Mouse (Mus musculus) limb, embryonic 11.5 days (tissue): ENCODE results near the gene Syce3. TPM values are rescaled to one million over a fixed set of nuclear protein-coding genes. Genes with fewer than 3 reads are reported as not detected.

Source experiments
- ATAC-seq: fragments of 200-750 bp; cut with Nextera tagmentation; 2 replicates; pipeline ENCODE4 v1.8.0; 2017; ENCODE audit warnings: low read depth; ENCODE audit not compliant: insufficient number of reproducible peaks, low FRiP score, low TSS enrichment
- DNase-seq: peaks from one replicate; pipeline ENCODE4 v3.0.0-alpha.2; 2015; ENCODE audit warnings: low spot score
- H3K27ac ChIP-seq: fragments of 300-500 bp; sonication (generic); replicated peaks from 2 replicates; pipeline ENCODE4 v1.5.1; 2014; ENCODE audit warnings: low read depth, mild to moderate bottlenecking, low read length
- H3K27me3 ChIP-seq: fragments of 300-500 bp; sonication (generic); 2 replicates; pipeline ENCODE4 v1.6.1; 2014; ENCODE audit warnings: mild to moderate bottlenecking, low read length, mixed read lengths; ENCODE audit not compliant: control insufficient read depth, insufficient read depth
- H3K36me3 ChIP-seq: fragments of 300-500 bp; sonication (generic); 2 replicates; pipeline ENCODE4 v1.6.1; 2014; ENCODE audit warnings: mild to moderate bottlenecking, low read length, moderate library complexity, mixed read lengths; ENCODE audit not compliant: control insufficient read depth, insufficient read depth
- H3K4me1 ChIP-seq: fragments of 300-500 bp; sonication (generic); 2 replicates; pipeline ENCODE4 v1.6.1; 2014; ENCODE audit warnings: low read length, mixed read lengths; ENCODE audit not compliant: control insufficient read depth, insufficient read depth
- H3K4me2 ChIP-seq: fragments of 300-500 bp; sonication (generic); 2 replicates; pipeline ENCODE4 v1.6.1; 2014; ENCODE audit warnings: low read depth, mild to moderate bottlenecking, moderate library complexity; ENCODE audit not compliant: severe bottlenecking
- H3K4me3 ChIP-seq: fragments of 300-500 bp; sonication (generic); 2 replicates; pipeline ENCODE4 v1.5.1; 2014; ENCODE audit warnings: low read depth, low read length
- H3K9ac ChIP-seq: fragments of 300-500 bp; sonication (generic); 2 replicates; pipeline ENCODE4 v1.6.1; 2014; ENCODE audit warnings: mild to moderate bottlenecking, low read length
- H3K9me3 ChIP-seq: fragments of 300-500 bp; sonication (generic); 2 replicates; pipeline ENCODE4 v1.6.1; 2016; ENCODE audit warnings: low read length; ENCODE audit not compliant: control insufficient read depth
- WGBS: fragments of 180-500 bp; shearing (Covaris S2); extraction: QIAGEN DNeasy Blood & Tissue Kit; methylation state at CpG from one replicate; pipeline ENCODE4 v1.1.7; 2014; 5-methylcytosine and 5-hydroxymethylcytosine counted together
- polyA plus RNA-seq: library from polyadenylated mRNA; unstranded; fragments of >200 nt; fragmentation: Nextera tagmentation; extraction: Ambion mirVana; gene quantifications from 2 replicates; pipeline ENCODE4 v1.2.1, GENCODE M21; 2014

The Syce3 gene
- polyA plus RNA-seq: not detected in 2 replicates

GRCm38 (mm10) chr15:89410118-89410517 is at the start of gene Syce3:
Gene Syce3 (minus strand): TSS chr15:89410503.
- DNase-seq (no peak), ATAC-seq (0 out of 2 replicates have a peak, but pooled peaks have one; percentile 35)

GRCm38 (mm10) chr15:89459821-89460220 is 49.5 kb upstream of the Syce3 start:
- H3K4me2 ChIP-seq: no peak overlapping the region
- 85% methylated on average over 7 of the region's 7 CpGs for whole genome bisulfite sequencing
- no peaks in the 10 kb centered on the region for H3K36me3 ChIP-seq
- H3K27ac ChIP-seq: no peak overlapping the region
- ATAC-seq (no peak), DNase-seq (no peak)
- no peak overlapping the region for H3K9ac ChIP-seq
- 0 out of 2 replicates have a peak, but pooled peaks cover 2% of the 10 kb centered on the region for H3K27me3 ChIP-seq
- H3K4me3 ChIP-seq: no peak overlapping the region
- H3K4me1 ChIP-seq: no peaks in the 10 kb centered on the region
- H3K9me3 ChIP-seq: no peaks in the 10 kb centered on the region

More at GRCm38 (mm10) chr15:89410118-89410517, at the start of gene Syce3:
- H3K27ac ChIP-seq: no peak within 1 kb of the TSS
- no peak within 1 kb of the TSS for H3K4me3 ChIP-seq
- no peaks in the 10 kb centered on the region for H3K36me3 ChIP-seq
- WGBS: 82% methylated on average over 24 of the region's 24 CpGs
- no peak within 1 kb of the TSS for H3K9ac ChIP-seq
- no peaks in the 10 kb centered on the region for H3K4me1 ChIP-seq
- no peak within 1 kb of the TSS for H3K4me2 ChIP-seq
- no peaks in the 10 kb centered on the region for H3K9me3 ChIP-seq
- H3K27me3 ChIP-seq: no peaks in the 10 kb centered on the region

GRCm38 (mm10) chr15:89458942-89459341 is 48.6 kb upstream of the Syce3 start:
- H3K9ac ChIP-seq: no peak overlapping the region

GRCm38 (mm10) chr15:89455642-89456041 is 45.3 kb upstream of the Syce3 start:
- DNase-seq: no peak
- H3K27me3 ChIP-seq: peaks cover 8% of the 10 kb centered on the region
- no peak for ATAC-seq
- 78% methylated on average over 6 of the region's 6 CpGs for WGBS
- no peak overlapping the region for H3K4me2 ChIP-seq
- H3K4me1 ChIP-seq: 0 out of 2 replicates have a peak, but pooled peaks cover 4% of the 10 kb centered on the region
- no peak overlapping the region for H3K27ac ChIP-seq
- H3K9ac ChIP-seq: no peak overlapping the region
- H3K9me3 ChIP-seq: no peaks in the 10 kb centered on the region
- H3K4me3 ChIP-seq: no peak overlapping the region
- H3K36me3 ChIP-seq: no peaks in the 10 kb centered on the region

More at GRCm38 (mm10) chr15:89458942-89459341, 48.6 kb upstream of the Syce3 start:
- no peak overlapping the region for H3K4me2 ChIP-seq
- no peaks in the 10 kb centered on the region for H3K36me3 ChIP-seq
- ATAC-seq: no peak
- H3K4me3 ChIP-seq: no peak overlapping the region
- H3K27me3 ChIP-seq: peaks cover 3% of the 10 kb centered on the region
- no peaks in the 10 kb centered on the region for H3K9me3 ChIP-seq
- DNase-seq: no peak
- no peak overlapping the region for H3K27ac ChIP-seq
- WGBS: 92% methylated on average over 15 of the region's 15 CpGs
- no peaks in the 10 kb centered on the region for H3K4me1 ChIP-seq

GRCm38 (mm10) chr15:89454857-89455256 is 44.6 kb upstream of the Syce3 start:
- H3K4me2 ChIP-seq: no peak overlapping the region
- 0 out of 2 replicates have a peak, but pooled peaks cover 4% of the 10 kb centered on the region for H3K4me1 ChIP-seq
- 33% methylated on average over 4 of the region's 6 CpGs for WGBS
- H3K27me3 ChIP-seq: peaks cover 8% of the 10 kb centered on the region
- DNase-seq (no peak), ATAC-seq (no peak)
- no peaks in the 10 kb centered on the region for H3K9me3 ChIP-seq
- no peaks in the 10 kb centered on the region for H3K36me3 ChIP-seq
- no peak overlapping the region for H3K4me3 ChIP-seq
- no peak overlapping the region for H3K9ac ChIP-seq
- H3K27ac ChIP-seq: no peak overlapping the region

- WGBS: under 1% methylated on average over 51 of the region's 53 CpGs
- no peaks in the 10 kb centered on the region for H3K36me3 ChIP-seq
- no peaks in the 10 kb centered on the region for H3K9me3 ChIP-seq
- H3K4me3 ChIP-seq: peak within 1 kb of the TSS; percentile 49
- H3K4me2 ChIP-seq: peak within 1 kb of the TSS; percentile 88
- H3K27me3 ChIP-seq: peaks cover 8% of the 10 kb centered on the region
- H3K4me1 ChIP-seq: 0 out of 2 replicates have a peak, but pooled peaks cover 4% of the 10 kb centered on the region
- H3K9ac ChIP-seq: no peak within 1 kb of the TSS
- DNase-seq (peak; percentile 39), ATAC-seq (peak; percentile 40; the same call in 1 of the 2 replicates)
- H3K27ac ChIP-seq: no peak within 1 kb of the TSS
These were observed 43.7 kb upstream of the Syce3 start, which contains the start of gene Mapk8ip2 for GRCm38 (mm10) chr15:89453865-89454478. Gene Mapk8ip2 (plus strand): TSS chr15:89453913.

GRCm38 (mm10) chr15:89452906-89453864 is 42.9 kb upstream of the Syce3 start:
- Histone ChIP-seq H3K27me3 (peaks cover 8% of the 10 kb centered on the region), H3K27ac (no peak overlapping the region), H3K36me3 (no peaks in the 10 kb centered on the region), H3K9ac (no peak overlapping the region), H3K4me3 (peak overlapping the region; percentile 49), H3K4me1 (0 out of 2 replicates have a peak, but pooled peaks cover 4% of the 10 kb centered on the region), H3K4me2 (peak overlapping the region; percentile 88), H3K9me3 (no peaks in the 10 kb centered on the region)
- WGBS: 5% methylated on average over 24 of the region's 24 CpGs
- peak; percentile 69 for ATAC-seq
- peak; percentile 89 for DNase-seq

- no peak overlapping the region for H3K4me3 ChIP-seq
- H3K4me2 ChIP-seq: no peak overlapping the region
- H3K27me3 ChIP-seq: no peaks in the 10 kb centered on the region
- DNase-seq (no peak), ATAC-seq (no peak)
- H3K27ac ChIP-seq: no peak overlapping the region
- 39% methylated on average over 8 of the region's 8 CpGs for WGBS
- H3K4me1 ChIP-seq: no peaks in the 10 kb centered on the region
- H3K9ac ChIP-seq: no peak overlapping the region
- no peaks in the 10 kb centered on the region for H3K36me3 ChIP-seq
- H3K9me3 ChIP-seq: no peaks in the 10 kb centered on the region
These were observed 32.3 kb upstream of the Syce3 start for GRCm38 (mm10) chr15:89442486-89443070.
